In genomic region chr17:17973443-17973842, GRCm38 (mm10) we compare ENCODE assay signal across 16 mouse cellular contexts. TPM values are rescaled to one million over a fixed set of nuclear protein-coding genes. Genes with fewer than 3 reads are reported as not detected.
DNase-seq lines count a peak whose midpoint lies in the region; ATAC-seq and TF ChIP-seq lines count a peak whose summit lies in the region.
"Had no signal": no experiment of that assay in that cellular context is flagged by ENCODE, and none has a peak within 500 bp of the region (broad histone marks: within the 10 kb centered on the region; RNA-seq: fewer than 3 reads in every experiment).

No protein-coding gene starts in this region.

- TF ChIP-seq CTCF in hindbrain, postnatal 0 days (IDR thresholded peaks at IDR 0.05; ENCODE audit: low read depth) = peak; percentile 12; the same call in 1 of the 2 replicates

- no peaks in the 10 kb centered on the region for H3K27me3 ChIP-seq in hindbrain, postnatal 0 days (ENCODE audit: insufficient read depth, low read length)
- H3K27me3 ChIP-seq in hindbrain, embryonic 10.5 days (ENCODE audit: insufficient read depth, poor library complexity, severe bottlenecking) = no peaks in the 10 kb centered on the region
- H3K27me3 ChIP-seq: heart, embryonic 15.5 days; limb, embryonic 13.5 days had no signal

- H3K4me3 ChIP-seq in hindbrain, postnatal 0 days (ENCODE audit: low read length) = no peak overlapping the region
- no peak overlapping the region for H3K4me3 ChIP-seq in hindbrain, embryonic 10.5 days
- H3K4me3 ChIP-seq: heart, embryonic 15.5 days; limb, embryonic 13.5 days had no signal

- H3K9ac ChIP-seq in hindbrain, postnatal 0 days (replicated peaks; ENCODE audit: low read length) = no peak overlapping the region
- H3K9ac ChIP-seq: heart, embryonic 15.5 days; limb, embryonic 13.5 days had no signal

- 0 out of 2 replicates have a peak, but pooled peaks cover 4% of the 10 kb centered on the region for H3K9me3 ChIP-seq in hindbrain, postnatal 0 days (ENCODE audit: low read length)
- peaks cover 6% of the 10 kb centered on the region for H3K9me3 ChIP-seq in hindbrain, embryonic 10.5 days

- H3K36me3 ChIP-seq in hindbrain, postnatal 0 days (ENCODE audit: insufficient read depth, low read length) = no peaks in the 10 kb centered on the region
- no peaks in the 10 kb centered on the region for H3K36me3 ChIP-seq in hindbrain, embryonic 10.5 days
- H3K36me3 ChIP-seq: heart, embryonic 15.5 days; limb, embryonic 13.5 days had no signal

- H3K4me1 ChIP-seq in hindbrain, postnatal 0 days (ENCODE audit: insufficient read depth, low read length) = no peaks in the 10 kb centered on the region
- no peaks in the 10 kb centered on the region for H3K4me1 ChIP-seq in hindbrain, embryonic 10.5 days (replicated peaks)
- H3K4me1 ChIP-seq: heart, embryonic 15.5 days; limb, embryonic 13.5 days had no signal

- WGBS in hindbrain, postnatal 0 days = 26% methylated on average over 1 of the region's 1 CpGs
- WGBS in hindbrain, embryonic 10.5 days = 31% methylated on average over 1 of the region's 1 CpGs

- H3K4me2 ChIP-seq in hindbrain, postnatal 0 days (ENCODE audit: low read depth, low read length) = no peak overlapping the region
- H3K4me2 ChIP-seq: heart, embryonic 15.5 days; limb, embryonic 13.5 days had no signal

- DNase-seq in hindbrain, postnatal 0 days (ENCODE audit: low spot score) = no peak
- no peak for DNase-seq in hindbrain, embryonic 10.5 days (ENCODE audit: low spot score)
- DNase-seq in A20 (ENCODE audit: low read depth, low spot score) = peak; percentile 77
- peak; percentile 67 for DNase-seq in NIH3T3 (ENCODE audit: low read depth)
- no peak for DNase-seq in adrenal gland, postnatal 4 days (ENCODE audit: low spot score in 2 of 2)
- DNase-seq in right cerebral cortex, postnatal 4 days = no peak
- no peak for DNase-seq in heart, adult 11 months
- DNase-seq: adrenal gland, adult 2 months; layer of hippocampus, adult 9-11 months; right cerebral cortex, adult 18-20 months; thymus, postnatal 14 days had no signal

- H3K27ac ChIP-seq in hindbrain, postnatal 0 days = no peak overlapping the region
- no peak overlapping the region for H3K27ac ChIP-seq in hindbrain, embryonic 10.5 days
- H3K27ac ChIP-seq: heart, embryonic 15.5 days; limb, embryonic 13.5 days; macrophage had no signal

- ATAC-seq in hindbrain, postnatal 0 days = no peak
- peak; percentile 59 to 75; a peak in 3 of 4 replicates for ATAC-seq in hematopoietic stem cell, adult 5-6 weeks (replicated peaks in 1 of 2; ENCODE audit: insufficient read depth in 1 of 2, low FRiP score in 2 of 2, low TSS enrichment in 1 of 2, low read depth in 1 of 2, poor library complexity in 2 of 2, severe bottlenecking in 2 of 2)

RNA-seq across cellular contexts. Expression of gene Fpr-rs4, which starts 48.1 kb away (rescaled TPM):
- not detected in 2 replicates for total RNA-seq in hindbrain, postnatal 0 days (2014; rRNA removed)
- not detected in 2 replicates for polyA plus RNA-seq in hindbrain, postnatal 0 days (2015; fragmentation: Nextera tagmentation; extraction: Ambion mirVana)
- not detected in 2 replicates for polyA plus RNA-seq in hindbrain, embryonic 10.5 days (2016; fragmentation: Nextera tagmentation; extraction: Ambion mirVana)
- not detected in 2 replicates for total RNA-seq in hematopoietic stem cell, adult 5-6 weeks (2017)
- total RNA-seq in adrenal gland, postnatal 4 days (2021) = not detected
- total RNA-seq: adrenal gland, adult 2 months had no signal
- polyA plus RNA-seq: adrenal gland, adult 2 months; heart, embryonic 15.5 days; intestine, embryonic 14.5 days; limb, embryonic 13.5 days; macrophage had no signal

Comparison
In these comparisons a context has a peak if more than half of its experiments do, and no peak if none do; other contexts are left out.
1. DNase-seq: peak in A20 (single experiment) and NIH3T3 (single experiment); none in hindbrain, postnatal 0 days (single experiment), hindbrain, embryonic 10.5 days (single experiment), adrenal gland, postnatal 4 days (0 of 2), right cerebral cortex, postnatal 4 days (single experiment) and heart, adult 11 months (single experiment).